In the genomic region with DNA sequence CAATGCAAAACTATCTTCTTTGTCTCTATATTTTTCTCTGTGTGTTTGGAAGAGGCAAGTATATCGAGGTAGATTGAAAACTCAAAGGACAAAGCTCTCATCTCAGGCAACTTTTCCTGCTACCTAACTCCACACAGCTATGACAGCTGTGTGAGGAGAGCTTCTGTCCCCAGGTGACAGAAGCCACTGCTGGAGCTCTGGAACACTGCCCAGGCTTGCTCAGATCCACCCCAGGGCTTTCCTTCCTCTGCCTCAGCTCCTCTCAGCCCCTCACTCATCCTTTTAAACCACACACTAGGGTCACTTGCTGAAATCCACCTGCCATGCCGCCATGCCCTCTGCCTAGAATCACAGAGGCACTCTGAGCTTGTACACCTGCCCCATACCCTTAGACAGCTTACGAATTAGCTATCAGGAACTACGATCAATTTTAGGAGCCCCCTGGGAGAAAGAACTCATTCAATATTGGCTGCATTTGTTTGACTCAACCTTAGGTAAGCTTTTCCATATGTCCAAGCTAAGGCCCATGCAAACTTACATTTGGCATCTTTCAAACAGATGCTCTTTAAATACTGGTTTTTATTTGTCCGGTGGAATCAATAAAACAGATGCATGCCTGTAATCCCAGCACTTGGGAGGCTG, we compare ENCODE assay signal across 28 mouse cellular contexts.
DNase-seq lines count a peak whose midpoint lies in the region; ATAC-seq and TF ChIP-seq lines count a peak whose summit lies in the region.
"Had no signal": no experiment of that assay in that cellular context is flagged by ENCODE, and none has a peak within 500 bp of the region (broad histone marks: within the 10 kb centered on the region; RNA-seq: fewer than 3 reads in every experiment).

No protein-coding gene starts in this region.

- no peak for ATAC-seq in neural tube, embryonic 13.5 days (ENCODE audit: low read depth)
- peak; percentile 51 for ATAC-seq in limb, embryonic 14.5 days (ENCODE audit: low FRiP score, low read depth)
- no peak for ATAC-seq in intestine, embryonic 15.5 days
- ATAC-seq: CD4-positive, CD25-positive, alpha-beta regulatory T cell, adult 4 months; forebrain, embryonic 14.5 days; intestine, postnatal 0 days; liver, postnatal 0 days; lung, postnatal 0 days; Patski had no signal

- WGBS in neural tube, embryonic 13.5 days, result 57% methylated on average over 5 of the region's 5 CpGs
- WGBS in limb, embryonic 14.5 days, result 33% methylated on average over 5 of the region's 5 CpGs
- WGBS in intestine, embryonic 15.5 days, result 81% methylated on average over 5 of the region's 5 CpGs

- H3K9ac ChIP-seq in neural tube, embryonic 13.5 days, result no peak overlapping the region
- no peak overlapping the region for H3K9ac ChIP-seq in limb, embryonic 14.5 days (ENCODE audit: low read depth, low read length, severe bottlenecking)
- no peak overlapping the region for H3K9ac ChIP-seq in intestine, embryonic 15.5 days
- H3K9ac ChIP-seq: embryonic facial prominence, embryonic 13.5 days; hindbrain, embryonic 15.5 days; liver, postnatal 0 days; midbrain, embryonic 12.5 days had no signal

- peaks cover 30% of the 10 kb centered on the region for H3K4me1 ChIP-seq in neural tube, embryonic 13.5 days (replicated peaks)
- peaks cover 30% of the 10 kb centered on the region for H3K4me1 ChIP-seq in limb, embryonic 14.5 days (ENCODE audit: control insufficient read depth, insufficient read depth, low read length)
- no peaks in the 10 kb centered on the region for H3K4me1 ChIP-seq in intestine, embryonic 15.5 days (replicated peaks)

- DNase-seq in heart, adult 11 months, result peak; percentile 75
- no peak for DNase-seq in heart, adult 9 months (ENCODE audit: low spot score in 2 of 2)
- DNase-seq in neural tube, embryonic 10.5 days (ENCODE audit: extremely low spot score, low spot score), result no peak
- peak; percentile 72 for DNase-seq in limb, embryonic 14.5 days (ENCODE audit: low spot score)
- DNase-seq in layer of hippocampus, postnatal 36 days, result no peak
- DNase-seq: adrenal gland, postnatal 36 days; cerebellum, adult 11 months; cerebellum, adult 9-11 months; gastrocnemius, postnatal 25 days; heart, adult 2 months; kidney, postnatal 25 days; liver, postnatal 0 days; thymus, adult 18-20 months; thymus, postnatal 4 days had no signal

- no peak overlapping the region for H3K4me3 ChIP-seq in neural tube, embryonic 13.5 days
- no peak overlapping the region for H3K4me3 ChIP-seq in limb, embryonic 14.5 days (replicated peaks; ENCODE audit: low read length)
- H3K4me3 ChIP-seq in intestine, embryonic 15.5 days (replicated peaks), result no peak overlapping the region
- H3K4me3 ChIP-seq: embryonic facial prominence, embryonic 13.5 days; erythroblast, embryonic 14.5 days; heart, adult 2 months; hindbrain, embryonic 15.5 days; layer of hippocampus, adult 2 months; midbrain, embryonic 12.5 days had no signal

- H3K36me3 ChIP-seq in neural tube, embryonic 13.5 days, result no peaks in the 10 kb centered on the region
- H3K36me3 ChIP-seq in limb, embryonic 14.5 days (ENCODE audit: control insufficient read depth, insufficient read depth, low read length), result no peaks in the 10 kb centered on the region
- no peaks in the 10 kb centered on the region for H3K36me3 ChIP-seq in intestine, embryonic 15.5 days
- H3K36me3 ChIP-seq: embryonic facial prominence, embryonic 13.5 days; hindbrain, embryonic 15.5 days; midbrain, embryonic 12.5 days had no signal

- H3K27ac ChIP-seq in neural tube, embryonic 13.5 days (replicated peaks), result peak overlapping the region; percentile 59
- H3K27ac ChIP-seq in limb, embryonic 14.5 days (replicated peaks; ENCODE audit: low read depth, low read length), result no peak overlapping the region
- no peak overlapping the region for H3K27ac ChIP-seq in intestine, embryonic 15.5 days
- H3K27ac ChIP-seq: embryonic facial prominence, embryonic 13.5 days; heart, adult 2 months; hindbrain, embryonic 15.5 days; layer of hippocampus, adult 2 months; macrophage; midbrain, embryonic 12.5 days had no signal

- H3K9me3 ChIP-seq in neural tube, embryonic 13.5 days, result no peaks in the 10 kb centered on the region
- H3K9me3 ChIP-seq in limb, embryonic 14.5 days (ENCODE audit: control insufficient read depth, low read length), result no peaks in the 10 kb centered on the region
- no peaks in the 10 kb centered on the region for H3K9me3 ChIP-seq in intestine, embryonic 15.5 days
- H3K9me3 ChIP-seq: embryonic facial prominence, embryonic 13.5 days; hindbrain, embryonic 15.5 days; midbrain, embryonic 12.5 days had no signal

- no peak for TF ChIP-seq POLR2A in limb, embryonic 14.5 days (IDR thresholded peaks at IDR 0.05; ENCODE audit: borderline replicate concordance, extremely low read depth, insufficient read depth, insufficient read length)

- no peaks in the 10 kb centered on the region for H3K27me3 ChIP-seq in neural tube, embryonic 13.5 days
- no peaks in the 10 kb centered on the region for H3K27me3 ChIP-seq in limb, embryonic 14.5 days (ENCODE audit: control insufficient read depth, insufficient read depth, low read length)
- H3K27me3 ChIP-seq in intestine, embryonic 15.5 days (replicated peaks), result no peaks in the 10 kb centered on the region
- H3K27me3 ChIP-seq: embryonic facial prominence, embryonic 13.5 days; hindbrain, embryonic 15.5 days; midbrain, embryonic 12.5 days had no signal

- H3K4me2 ChIP-seq in neural tube, embryonic 13.5 days, result no peak overlapping the region
- H3K4me2 ChIP-seq in limb, embryonic 14.5 days (replicated peaks; ENCODE audit: low read depth, low read length, severe bottlenecking), result no peak overlapping the region
- H3K4me2 ChIP-seq in intestine, embryonic 15.5 days (replicated peaks), result no peak overlapping the region
- H3K4me2 ChIP-seq: embryonic facial prominence, embryonic 13.5 days; hindbrain, embryonic 15.5 days; liver, embryonic 11.5 days; midbrain, embryonic 12.5 days had no signal

Comparison
In these comparisons a context has a peak if more than half of its experiments do, and no peak if none do; other contexts are left out.
1. DNase-seq: peak in heart, adult 11 months (single experiment) and limb, embryonic 14.5 days (single experiment); none in heart, adult 9 months (0 of 2), neural tube, embryonic 10.5 days (single experiment) and layer of hippocampus, postnatal 36 days (0 of 2).